27 mouse cellular contexts compared by ENCODE assay signal in genomic region chr17:49880919-49881744, GRCm38 (mm10).
DNase-seq lines count a peak whose midpoint lies in the region; ATAC-seq and TF ChIP-seq lines count a peak whose summit lies in the region.
"Had no signal": no experiment of that assay in that cellular context is flagged by ENCODE, and none has a peak within 500 bp of the region (broad histone marks: within the 10 kb centered on the region; RNA-seq: fewer than 3 reads in every experiment).

No protein-coding gene starts in this region.

- no peak for TF ChIP-seq CTCF in liver, embryonic 14.5 days (IDR thresholded peaks at IDR 0.05; ENCODE audit: low read depth)

- H3K27ac ChIP-seq in liver, embryonic 11.5 days (ENCODE audit: low read depth, low read length), result no peak overlapping the region
- no peak overlapping the region for H3K27ac ChIP-seq in liver, embryonic 14.5 days
- H3K27ac ChIP-seq: embryonic facial prominence, embryonic 10.5 days; embryonic facial prominence, embryonic 13.5 days; forebrain, embryonic 12.5 days; forebrain, embryonic 15.5 days; heart, embryonic 15.5 days; hindbrain, embryonic 14.5 days; hindbrain, postnatal 0 days had no signal

- ATAC-seq in liver, embryonic 11.5 days (replicated peaks; ENCODE audit: low FRiP score), result peak; percentile 76
- peak; percentile 68 for ATAC-seq in liver, embryonic 14.5 days (ENCODE audit: insufficient read depth)
- ATAC-seq in megakaryocyte progenitor cell, adult 5-6 weeks (replicated peaks; ENCODE audit: poor library complexity), result peak; percentile 84
- no peak for ATAC-seq in megakaryocyte, adult 5-6 weeks (ENCODE audit: poor library complexity, severe bottlenecking)
- ATAC-seq: forebrain, embryonic 15.5 days; hindbrain, postnatal 0 days; Patski had no signal

- H3K9ac ChIP-seq in liver, embryonic 11.5 days (ENCODE audit: low read depth, low read length), result no peak overlapping the region
- H3K9ac ChIP-seq in liver, embryonic 14.5 days (replicated peaks), result no peak overlapping the region
- H3K9ac ChIP-seq: embryonic facial prominence, embryonic 13.5 days; forebrain, embryonic 12.5 days; forebrain, embryonic 15.5 days; heart, embryonic 12.5 days; heart, embryonic 15.5 days; hindbrain, embryonic 14.5 days had no signal

- DNase-seq in liver, embryonic 11.5 days (ENCODE audit: low spot score), result no peak
- DNase-seq in liver, result no peak
- no peak for DNase-seq in liver, embryonic 14.5 days (ENCODE audit: low read depth in 3 of 3, low spot score in 3 of 3)
- DNase-seq in testis, postnatal 10 days (ENCODE audit: low spot score), result no peak
- DNase-seq: adrenal gland, postnatal 10 days; adrenal gland, postnatal 36 days; cerebellum, adult 18-20 months; cerebellum, adult 9-10 months; cerebellum, postnatal 14 days; embryo, embryonic 11 days; gastrocnemius, postnatal 25 days; heart, adult 18-20 months; heart, postnatal 10 days; heart, postnatal 4 days had no signal

- no peaks in the 10 kb centered on the region for H3K27me3 ChIP-seq in liver, embryonic 11.5 days (replicated peaks; ENCODE audit: control insufficient read depth, insufficient read depth, low read length)
- H3K27me3 ChIP-seq in liver, embryonic 14.5 days (ENCODE audit: control insufficient read depth, insufficient read depth, low read length), result no peaks in the 10 kb centered on the region
- H3K27me3 ChIP-seq: embryonic facial prominence, embryonic 13.5 days; forebrain, embryonic 12.5 days; forebrain, embryonic 15.5 days; Patski had no signal

- no peaks in the 10 kb centered on the region for H3K36me3 ChIP-seq in liver, embryonic 11.5 days (ENCODE audit: control insufficient read depth, insufficient read depth, low read length)
- H3K36me3 ChIP-seq in liver, embryonic 14.5 days (replicated peaks; ENCODE audit: control insufficient read depth, insufficient read depth, low read depth), result no peaks in the 10 kb centered on the region
- H3K36me3 ChIP-seq: embryonic facial prominence, embryonic 10.5 days; embryonic facial prominence, embryonic 13.5 days; forebrain, embryonic 12.5 days; forebrain, embryonic 15.5 days; G1E; heart, embryonic 12.5 days; heart, embryonic 15.5 days had no signal

- no peaks in the 10 kb centered on the region for H3K9me3 ChIP-seq in liver, embryonic 11.5 days (ENCODE audit: control insufficient read depth, low read length)
- no peaks in the 10 kb centered on the region for H3K9me3 ChIP-seq in liver, embryonic 14.5 days (ENCODE audit: control insufficient read depth, low read length)
- H3K9me3 ChIP-seq: embryonic facial prominence, embryonic 13.5 days; forebrain, embryonic 12.5 days; forebrain, embryonic 15.5 days; heart, embryonic 15.5 days had no signal

- peaks cover 6% of the 10 kb centered on the region; the same call in 1 of the 2 replicates for H3K4me1 ChIP-seq in liver, embryonic 11.5 days (replicated peaks; ENCODE audit: control insufficient read depth, insufficient read depth, low read length)
- peaks cover 0 to 7% of the 10 kb centered on the region in 2 experiments; a peak in 2 of 4 replicates for H3K4me1 ChIP-seq in liver, embryonic 14.5 days (replicated peaks; ENCODE audit: control insufficient read depth in 2 of 2, insufficient read depth in 2 of 2, low read length in 1 of 2)

- WGBS in liver, embryonic 11.5 days, result 38% methylated on average over 5 of the region's 5 CpGs
- 23% methylated on average over 5 of the region's 5 CpGs for WGBS in liver, embryonic 14.5 days (ENCODE audit: insufficient replicate concordance)

- H3K4me2 ChIP-seq in liver, embryonic 11.5 days, result no peak overlapping the region
- H3K4me2 ChIP-seq in liver, embryonic 14.5 days (ENCODE audit: low read depth), result no peak overlapping the region
- H3K4me2 ChIP-seq: embryonic facial prominence, embryonic 13.5 days; forebrain, embryonic 12.5 days; forebrain, embryonic 15.5 days; heart, embryonic 12.5 days; heart, embryonic 15.5 days; hindbrain, embryonic 14.5 days had no signal

- no peak overlapping the region for H3K4me3 ChIP-seq in liver, embryonic 11.5 days (ENCODE audit: low read depth, low read length)
- H3K4me3 ChIP-seq in liver, embryonic 14.5 days (ENCODE audit: insufficient read depth in 1 of 2, low read depth in 2 of 2, low read length in 2 of 2), result no peak overlapping the region
- H3K4me3 ChIP-seq: embryonic facial prominence, embryonic 10.5 days; embryonic facial prominence, embryonic 13.5 days; erythroblast, embryonic 14.5 days; forebrain, embryonic 12.5 days; forebrain, embryonic 15.5 days; heart, embryonic 12.5 days; heart, embryonic 15.5 days had no signal

- no peak for TF ChIP-seq EP300 in liver, embryonic 14.5 days (IDR thresholded peaks at IDR 0.05; ENCODE audit: low read depth)
